Mouse (Mus musculus): ENCODE results near the gene Ube2s.
A peak's percentile ranks its signal among the peaks of the same experiment; 100 is the strongest.
"Not testable (repeated sequence)": the region's sequence is repeated elsewhere in the genome, so short reads cannot be mapped to it uniquely, and the experiment has no call there.

The Ube2s gene

DNA sequence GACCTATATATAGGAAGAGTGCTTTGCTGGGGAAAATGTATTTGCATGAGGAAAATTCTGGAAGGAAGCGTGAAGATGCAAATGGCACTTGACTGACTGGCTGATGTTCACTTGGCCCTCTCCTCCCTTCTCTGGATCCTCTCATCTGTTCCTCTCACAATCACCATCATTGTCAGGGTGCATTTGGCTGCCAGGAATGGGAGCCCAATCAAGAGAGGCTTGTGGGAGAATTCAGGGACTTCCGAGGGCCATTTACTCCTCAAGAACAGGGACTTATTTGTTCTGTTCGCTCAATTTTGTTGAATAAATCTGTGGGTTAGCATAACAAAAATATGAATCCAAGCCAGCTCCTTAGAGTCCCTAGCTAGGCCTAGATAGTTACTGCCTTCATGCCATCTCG lies 9.3 kb upstream of the Ube2s start:
- no peak for DNase-seq (ENCODE audit: low spot score in 2 of 2)

DNA sequence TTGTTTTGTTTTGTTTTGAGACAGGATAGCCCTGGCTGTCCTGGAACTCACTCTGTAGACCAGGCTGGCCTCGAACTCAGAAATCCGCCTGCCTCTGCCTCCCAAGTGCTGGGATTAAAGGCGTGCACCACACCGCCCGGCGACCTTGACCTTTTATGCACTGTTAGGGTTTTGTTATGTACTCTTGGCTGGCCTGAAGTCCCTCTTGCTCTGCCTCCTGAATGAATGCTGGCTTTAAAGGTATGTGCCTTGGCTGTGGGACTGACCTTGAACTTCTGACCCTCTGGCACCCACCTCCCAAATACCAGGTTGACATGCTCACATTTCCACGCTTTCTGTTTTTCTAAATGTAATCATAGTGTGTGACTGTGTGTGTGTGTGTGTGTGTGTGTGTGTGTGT lies 8.5 kb upstream of the Ube2s start:
- DNase-seq (ENCODE audit: low spot score in 2 of 2), result not testable (repeated sequence)

DNA sequence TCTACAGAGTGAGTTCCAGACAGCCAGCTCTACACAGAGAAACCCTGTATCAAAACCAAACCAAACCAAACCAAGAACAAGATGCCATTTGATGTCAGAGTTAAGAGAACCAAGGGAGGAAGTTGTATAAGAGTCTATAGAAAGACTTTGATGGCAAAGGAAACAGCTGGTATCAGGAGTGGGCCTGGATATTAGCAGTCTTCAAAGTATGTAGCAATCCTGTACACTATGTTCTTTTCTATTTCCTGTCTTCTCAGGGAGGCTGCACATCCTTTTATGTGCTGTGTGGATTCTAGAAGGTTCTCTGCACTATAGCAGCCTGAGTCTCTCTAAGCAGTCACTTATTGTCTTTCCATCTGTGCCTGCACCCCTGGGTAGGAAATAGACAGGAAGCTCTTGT lies 4.2 kb upstream of the Ube2s start:
- DNase-seq (ENCODE audit: low spot score in 2 of 2), result no peak

DNA sequence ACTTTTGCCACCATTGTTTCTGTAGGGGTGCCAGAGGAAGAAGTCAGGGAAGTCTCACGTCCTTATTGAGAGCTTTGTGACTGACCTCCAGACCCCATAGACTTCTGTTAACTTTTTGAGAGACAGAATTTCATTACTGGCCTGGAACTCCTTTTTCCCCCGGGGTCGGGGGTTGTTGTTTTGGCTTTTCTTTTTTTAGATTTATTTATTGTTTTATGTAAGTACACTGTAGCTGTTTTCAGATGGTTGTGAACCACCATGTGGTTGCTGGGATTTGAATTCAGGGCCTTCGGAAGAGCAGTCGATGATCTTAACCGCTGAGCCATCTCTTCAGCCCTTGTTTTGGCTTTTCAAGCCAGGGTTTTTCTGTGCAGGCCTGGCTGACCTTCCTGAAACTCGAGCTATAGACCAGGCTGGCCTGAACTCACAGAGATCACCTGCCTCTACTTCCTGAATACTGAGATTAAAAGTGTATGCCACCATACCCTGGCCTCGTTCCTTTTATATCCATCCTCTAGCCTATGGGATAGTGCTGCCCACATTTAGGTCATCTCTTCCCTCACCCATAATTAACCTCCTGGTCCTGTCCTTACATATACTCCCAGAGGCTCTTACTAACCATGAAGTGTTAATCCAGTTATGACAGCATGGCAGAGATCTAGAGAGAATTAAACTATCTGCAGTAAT lies 858 bp upstream of the Ube2s start:
- no peak for DNase-seq (ENCODE audit: low spot score in 2 of 2)

DNA sequence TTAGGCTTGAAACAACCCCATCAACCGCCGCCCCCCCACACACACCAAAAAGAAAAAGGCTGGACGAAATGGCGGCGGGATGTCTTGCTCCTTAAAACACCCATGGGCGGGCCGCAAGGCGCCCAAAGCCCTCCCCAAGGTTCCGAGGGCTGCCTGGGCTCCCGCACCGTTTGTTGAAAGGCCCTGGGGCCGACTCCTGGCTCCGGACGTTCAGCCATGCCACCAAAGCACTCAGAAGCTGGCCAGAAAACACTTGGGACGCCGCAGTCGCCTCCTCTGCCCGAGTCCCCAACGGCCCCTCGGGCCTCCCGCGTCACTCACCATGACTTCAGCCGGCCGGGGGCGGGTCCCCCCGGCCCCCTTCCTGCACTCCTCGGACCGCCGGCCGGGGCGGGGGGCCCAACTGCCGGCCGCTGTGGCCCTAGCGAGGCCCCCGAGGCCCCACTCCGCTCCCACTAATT lies 518 bp downstream of the Ube2s start:
- peak in 1 of 2 experiments; percentile 31 for DNase-seq (ENCODE audit: low spot score in 2 of 2)

DNA sequence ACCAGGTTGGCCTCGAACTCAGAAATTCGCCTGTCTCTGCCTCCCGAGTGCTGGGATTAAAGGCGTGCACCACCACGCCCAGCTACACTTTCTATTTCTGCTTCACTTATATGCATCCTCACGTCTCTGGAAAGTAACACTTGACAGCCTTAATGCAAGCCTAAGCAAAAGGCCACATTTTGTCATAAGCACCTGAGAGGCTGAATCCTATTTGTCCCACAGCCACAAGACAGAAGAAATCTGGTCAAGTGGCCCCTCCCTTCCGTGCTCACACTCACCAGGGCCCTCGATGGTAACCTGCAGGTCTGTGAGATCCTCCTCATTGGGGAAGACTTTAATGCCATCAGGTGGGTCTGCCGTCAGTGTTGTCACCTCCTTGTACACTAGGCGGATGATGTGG lies 1.3 kb downstream of the Ube2s start:
- DNase-seq (ENCODE audit: low spot score in 2 of 2), result not testable (repeated sequence)

DNA sequence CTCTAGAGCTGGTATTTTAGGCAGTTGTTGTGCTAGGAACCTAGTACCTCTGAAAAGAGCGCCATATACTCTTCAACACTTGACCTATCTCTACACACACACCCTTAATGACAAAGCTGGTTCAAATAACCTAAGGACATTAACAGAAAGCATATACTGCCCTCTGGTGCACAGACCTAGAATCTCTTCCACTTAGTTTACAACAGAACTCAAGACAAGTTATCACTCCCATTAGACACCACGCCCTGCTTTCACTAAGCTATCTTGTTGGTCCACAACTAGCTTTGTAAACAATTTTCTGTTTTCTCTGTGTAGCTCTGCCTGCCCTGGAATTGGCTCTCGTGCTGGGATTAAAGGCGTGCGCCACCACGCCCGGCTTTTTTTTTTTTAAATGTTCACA lies 5.7 kb downstream of the Ube2s start:
- DNase-seq (ENCODE audit: low spot score in 2 of 2), result no peak

DNA sequence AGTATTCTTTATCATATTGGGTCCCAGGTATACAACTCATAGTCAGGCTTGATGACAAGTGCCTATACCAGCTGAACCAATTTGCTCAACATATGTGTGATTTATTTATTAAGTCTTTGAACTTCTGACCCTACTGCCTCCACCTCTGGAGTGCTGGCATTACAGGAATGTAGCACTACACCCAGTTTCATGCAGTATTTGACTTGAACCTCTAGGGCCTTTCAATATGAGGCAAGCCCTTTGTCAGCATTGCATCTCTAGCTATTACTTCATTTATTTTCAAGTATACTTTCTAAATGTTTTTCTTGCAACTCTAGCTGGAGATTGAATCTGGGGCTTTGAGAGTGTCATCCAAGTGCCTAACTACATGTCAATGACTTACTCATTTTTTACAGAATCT lies 10.1 kb downstream of the Ube2s start:
- DNase-seq (ENCODE audit: low spot score in 2 of 2), result no peak

DNA sequence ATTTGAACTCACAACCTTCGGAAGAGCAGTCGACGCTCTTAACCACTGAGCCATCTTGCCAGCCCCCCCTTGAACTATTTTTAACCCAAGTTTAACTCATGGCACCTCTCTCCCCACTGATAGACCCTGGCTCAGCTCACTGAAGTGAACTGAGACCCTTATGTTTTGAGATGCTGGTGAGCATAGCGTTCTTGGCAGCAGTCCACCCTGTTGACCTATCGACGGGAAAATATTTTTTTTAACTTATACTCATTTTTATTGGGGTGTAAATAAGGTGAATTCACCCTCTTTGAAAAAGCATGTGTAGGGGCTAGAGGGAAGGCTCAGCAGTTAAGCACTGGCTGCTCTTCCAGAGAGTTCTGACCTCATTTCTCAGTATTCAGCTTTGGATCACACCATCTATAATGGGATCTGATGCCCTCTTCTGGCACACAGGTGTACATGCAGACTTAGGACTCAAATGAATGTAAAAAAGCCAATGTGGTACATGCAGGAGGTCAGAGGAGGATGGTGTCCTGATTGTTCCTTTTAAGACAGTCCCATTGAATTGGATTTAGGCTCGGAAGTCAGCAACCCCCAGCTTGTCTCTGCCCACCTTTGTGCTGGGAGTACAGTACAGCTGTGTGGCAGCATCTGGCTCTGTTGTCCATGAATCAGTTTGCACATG lies 16.5 kb downstream of the Ube2s start:
- DNase-seq (ENCODE audit: low spot score in 2 of 2), result no peak

DNA sequence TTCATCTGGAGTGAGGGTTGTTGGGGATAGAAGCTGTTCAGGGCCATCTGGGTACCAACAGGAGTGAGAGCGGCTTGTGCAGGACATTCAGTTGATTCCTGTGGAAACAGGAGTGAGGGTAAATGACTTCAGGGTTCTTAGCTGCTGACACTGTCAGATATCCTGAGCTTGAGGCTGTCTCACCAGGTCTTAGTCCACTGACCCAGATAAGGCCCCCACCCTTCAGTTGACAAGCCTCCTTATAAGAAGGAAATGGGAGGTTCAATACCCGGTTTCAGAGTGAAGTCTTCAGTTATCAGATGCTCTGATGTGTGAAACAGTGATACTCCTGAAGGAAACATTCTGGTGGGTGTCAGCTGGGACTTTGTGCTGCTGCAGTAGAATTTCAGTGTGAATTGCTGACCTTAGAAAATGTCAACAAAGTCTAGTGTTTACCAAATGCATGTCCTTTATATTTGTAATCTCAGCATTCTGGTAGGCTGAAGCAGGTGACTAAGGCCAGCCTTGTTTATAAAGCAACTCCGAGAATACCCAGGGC lies 17.7 kb downstream of the Ube2s start:
- DNase-seq (ENCODE audit: low spot score in 2 of 2), result no peak

DNA sequence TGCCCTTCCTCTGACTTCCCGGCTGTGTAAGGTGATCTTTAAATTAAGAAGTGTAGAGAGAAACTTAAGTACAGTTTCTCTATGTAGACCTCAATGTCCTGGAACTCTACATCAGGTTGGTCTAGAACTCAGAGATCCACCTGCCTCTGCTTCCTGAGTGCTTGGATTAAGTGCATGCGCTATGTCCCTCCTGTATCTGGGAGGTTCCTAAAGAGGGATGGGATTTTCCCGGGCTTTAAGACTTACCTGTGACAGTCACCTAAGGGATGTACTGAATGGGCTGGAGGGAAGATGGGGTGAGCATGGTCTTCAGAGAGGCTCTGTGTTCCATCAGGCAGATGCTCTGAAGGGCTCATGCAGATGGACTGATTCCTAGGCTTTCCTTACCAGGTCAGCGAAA lies 18.7 kb downstream of the Ube2s start:
- no peak for DNase-seq (ENCODE audit: low spot score in 2 of 2)

DNA sequence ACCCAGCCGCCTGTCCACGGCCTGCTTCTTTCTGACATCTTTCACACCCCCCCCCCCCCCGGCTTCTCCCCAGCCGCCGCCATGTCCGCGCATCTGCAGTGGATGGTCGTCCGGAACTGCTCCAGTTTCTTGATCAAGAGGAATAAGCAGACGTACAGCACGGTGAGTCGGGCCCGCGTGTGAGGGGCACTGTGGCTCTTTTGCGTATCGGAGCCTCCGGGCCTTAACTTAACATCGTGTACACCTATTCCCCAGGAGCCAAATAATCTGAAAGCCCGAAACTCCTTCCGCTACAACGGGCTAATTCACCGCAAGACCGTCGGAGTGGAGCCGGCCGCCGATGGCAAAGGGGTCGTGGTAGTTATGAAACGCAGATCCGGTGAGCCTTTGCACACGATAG lies 19.1 kb downstream of the Ube2s start:
- not testable (repeated sequence) for DNase-seq (ENCODE audit: low spot score in 2 of 2)

DNA sequence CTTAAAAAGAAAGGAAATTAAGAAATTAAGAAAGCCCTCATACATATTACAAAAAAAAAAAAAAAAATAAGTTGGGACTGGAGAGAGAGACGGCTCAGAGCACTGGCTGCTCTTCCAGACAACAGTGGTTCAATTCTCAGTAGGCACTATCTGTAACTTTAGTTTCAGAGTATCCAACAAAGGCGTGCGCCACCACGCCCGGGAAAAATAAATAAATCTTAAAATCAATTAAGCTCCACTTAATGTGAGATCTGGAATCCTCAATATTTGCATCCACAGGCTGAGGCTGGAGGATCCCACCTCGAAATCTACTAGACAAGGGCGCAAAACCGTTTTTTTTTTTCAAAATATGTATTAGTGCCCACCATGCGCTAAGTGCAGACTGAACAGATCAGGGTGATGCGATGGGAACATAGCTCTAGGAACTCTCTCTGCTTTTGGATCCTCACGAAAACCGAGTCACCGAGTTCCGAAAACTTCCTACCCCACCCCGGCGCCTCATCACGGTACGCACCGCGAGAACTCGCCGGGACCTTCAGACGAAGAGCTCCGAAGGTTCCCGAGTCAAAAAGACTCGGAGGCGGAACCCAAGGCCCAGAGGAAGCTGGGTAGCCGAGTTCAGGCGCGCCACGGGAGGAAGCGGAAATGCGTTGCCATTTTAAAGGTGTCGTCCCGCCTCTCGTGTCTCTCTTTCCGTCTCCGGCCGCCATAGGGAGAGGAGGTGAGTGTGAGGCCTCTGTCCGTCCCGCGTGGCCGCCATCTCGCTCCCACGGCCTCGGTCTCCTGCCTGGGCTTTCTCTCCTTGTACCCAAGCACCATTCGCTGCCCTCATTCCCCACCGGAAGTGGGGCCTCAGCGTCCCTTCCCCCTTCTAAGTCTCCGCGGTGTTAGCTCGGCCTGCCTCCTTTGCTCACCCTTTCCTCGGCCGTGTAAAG lies 19.8 kb downstream of the Ube2s start, which contains the start of gene Rpl28:
Rpl28 (plus strand) TSS at position 597 of the 935 bp plus-strand sequence.
- peak; percentile 79 to 91 for DNase-seq (ENCODE audit: low spot score in 2 of 2)

DNA sequence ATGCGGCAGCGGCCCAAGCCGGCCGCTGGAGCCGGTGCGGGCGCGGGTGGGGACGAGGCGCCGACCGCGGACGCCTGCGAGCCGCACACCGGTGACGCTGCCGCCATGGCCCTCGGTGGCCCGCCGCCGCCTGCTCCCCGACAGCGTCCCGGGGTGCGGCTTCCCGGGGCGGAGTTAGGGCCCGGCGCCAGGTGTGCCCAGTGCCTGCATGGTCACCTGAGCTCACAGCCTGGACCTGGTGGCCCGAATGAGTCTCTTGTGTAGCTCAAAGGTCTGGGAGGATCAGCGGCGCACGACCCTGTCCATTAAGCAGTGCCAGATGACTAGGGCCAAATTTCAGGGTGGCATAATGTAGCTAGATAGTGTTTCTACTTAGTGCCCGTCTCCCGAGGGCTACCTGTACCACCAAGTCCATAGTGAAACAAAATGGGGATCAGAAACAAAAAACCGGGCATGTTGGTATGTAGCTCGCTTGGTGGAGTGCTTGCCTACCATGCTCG lies 22.9 kb downstream of the Ube2s start, which contains the start of gene Tmem238:
Tmem238 (minus strand) TSS at position 221 of the 500 bp plus-strand sequence.
- no peak for DNase-seq (ENCODE audit: low spot score in 2 of 2)

DNA sequence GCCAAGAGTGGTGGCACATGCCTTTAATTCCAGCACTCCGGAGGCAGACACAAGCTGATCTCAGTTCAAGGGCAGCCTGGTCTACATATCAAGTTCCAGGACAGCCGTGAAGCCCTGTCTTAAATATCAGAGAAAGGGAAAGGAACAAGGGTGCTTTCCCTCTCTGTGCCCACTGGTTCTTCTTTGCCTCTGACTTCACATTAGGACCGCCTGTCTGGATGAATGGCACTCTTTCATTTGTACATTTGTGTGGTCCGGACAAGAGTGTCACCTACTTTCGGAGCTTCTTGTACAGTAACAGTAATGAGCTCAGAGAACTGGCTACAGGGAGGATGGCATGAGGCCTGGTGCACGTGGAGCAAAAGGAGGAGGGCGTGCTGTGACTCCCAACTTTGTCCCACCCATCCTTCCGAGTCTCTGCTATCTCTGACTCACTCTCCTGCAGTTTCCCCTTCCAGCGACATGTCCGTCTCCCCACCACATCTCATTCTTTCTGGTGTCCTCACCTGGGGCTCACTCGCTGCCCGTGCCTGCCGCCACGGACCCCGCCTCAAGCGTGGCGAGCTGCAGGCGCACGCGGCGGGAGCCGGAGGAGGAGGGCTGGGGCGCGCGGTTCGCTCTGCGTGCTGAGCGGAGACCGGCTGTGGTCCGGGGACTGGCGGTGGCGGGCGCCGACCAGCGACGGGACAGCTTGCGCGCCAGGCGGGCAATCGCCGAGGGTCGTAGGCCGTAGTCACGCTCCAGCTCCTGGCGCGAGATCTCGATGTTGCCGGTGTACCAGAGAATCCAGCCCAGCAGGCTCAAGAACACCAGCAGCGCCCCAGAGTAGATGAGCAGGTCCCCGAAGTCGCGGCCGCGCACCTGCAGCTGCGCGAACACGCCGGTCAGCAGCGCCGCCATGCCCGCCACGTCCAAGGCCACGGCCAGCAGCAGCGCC lies 23.6 kb downstream of the Ube2s start:
- DNase-seq (ENCODE audit: low spot score in 2 of 2), result peak; percentile 34 to 68

DNA sequence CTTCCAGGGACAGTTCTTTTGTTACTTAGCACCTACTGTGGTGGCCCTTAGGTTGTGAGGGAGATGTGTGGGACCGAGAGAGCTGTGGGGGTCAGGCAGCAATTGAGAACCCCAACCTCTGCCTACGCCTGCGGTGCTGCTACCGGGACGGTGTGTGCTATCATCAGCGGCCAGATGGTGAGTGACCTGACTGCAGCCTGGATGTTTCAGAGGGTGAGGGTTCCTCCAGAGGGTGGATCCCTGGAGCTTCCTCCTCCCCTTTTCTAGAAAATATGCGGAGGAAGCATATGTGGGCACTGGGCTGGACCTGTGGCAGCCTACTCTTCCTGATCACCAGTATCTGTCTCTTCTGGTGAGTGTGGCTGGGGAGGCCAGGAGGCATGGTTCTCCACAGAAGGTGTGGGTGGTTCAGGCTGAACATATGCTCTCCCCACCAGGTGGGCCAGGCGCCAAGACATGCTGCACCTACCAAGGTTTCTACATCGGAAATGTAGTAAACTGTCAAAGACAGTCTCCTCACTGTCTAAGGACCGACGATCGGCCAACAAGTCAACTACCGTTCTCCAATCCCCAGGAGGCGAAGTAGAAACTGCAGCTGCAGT lies 28.6 kb downstream of the Ube2s start:
- no peak for DNase-seq (ENCODE audit: low spot score in 2 of 2)

DNA sequence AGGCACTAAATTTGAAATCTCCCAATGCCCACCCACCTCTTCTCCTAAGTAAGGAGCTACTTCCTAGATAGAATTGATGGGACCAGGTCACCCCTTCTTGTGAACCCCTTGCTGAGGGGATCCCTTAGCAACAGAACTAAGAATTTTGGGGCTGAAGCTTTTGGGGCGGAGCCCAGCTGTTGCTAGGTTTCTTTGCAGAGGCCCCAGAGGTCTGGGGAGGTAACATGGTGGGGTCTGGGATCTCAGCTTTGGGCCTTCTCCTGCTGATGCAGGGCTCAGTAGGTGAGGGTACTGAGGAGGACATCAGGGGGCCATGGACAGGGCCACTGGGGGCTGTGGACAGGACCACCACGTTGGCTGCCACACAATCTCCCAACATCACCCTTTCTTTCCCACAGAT lies 29.6 kb downstream of the Ube2s start, which contains the start of the genes Il11 and Tmem190:
Il11 (minus strand) TSS at position 101 of the 400 bp plus-strand sequence.
Tmem190 (plus strand) TSS at position 179 of the 400 bp plus-strand sequence.
- DNase-seq (ENCODE audit: low spot score in 2 of 2), result no peak

DNA sequence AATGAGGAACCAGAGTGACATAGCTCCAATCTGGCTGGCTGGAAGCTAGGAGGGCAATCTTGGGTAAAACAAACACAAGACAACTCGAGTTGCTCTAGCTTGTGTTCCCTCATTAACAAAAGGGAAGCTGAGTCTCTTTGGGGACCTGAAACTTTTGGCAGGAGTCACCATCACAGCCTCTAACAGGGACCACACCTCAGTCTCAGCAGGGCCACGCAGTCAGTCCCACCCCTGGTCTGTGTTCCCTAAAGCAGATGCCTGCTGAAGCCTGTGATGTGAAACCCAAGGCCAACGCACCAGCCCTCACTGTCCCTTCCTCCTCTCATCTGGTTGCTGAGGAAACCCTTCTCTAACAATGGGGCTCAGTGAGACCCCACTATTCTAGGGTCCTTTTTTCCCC lies 30.3 kb downstream of the Ube2s start:
- no peak for DNase-seq (ENCODE audit: low spot score in 2 of 2)

DNA sequence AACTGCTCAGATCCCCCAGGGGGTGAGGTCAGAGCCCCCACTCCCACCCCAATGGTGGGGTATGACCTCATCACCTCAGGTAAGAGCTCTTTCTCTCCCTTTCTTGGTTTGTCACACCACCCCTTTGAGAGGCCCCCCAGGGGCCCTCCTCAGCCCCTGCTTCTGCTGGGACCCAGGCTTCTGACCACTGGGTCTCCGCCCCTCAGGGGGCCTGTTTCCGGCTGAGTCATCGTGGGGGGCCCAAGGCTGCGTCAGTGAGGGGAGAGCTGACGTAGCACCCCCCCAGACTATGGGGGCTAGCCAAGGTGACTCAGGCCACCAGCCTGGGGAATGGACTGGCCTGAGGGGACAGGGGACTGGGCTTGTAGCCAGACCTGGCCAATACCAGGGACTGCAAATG lies 32.5 kb downstream of the Ube2s start:
- no peak for DNase-seq (ENCODE audit: low spot score in 2 of 2)

Measured in cerebellum, postnatal 4 days (tissue).